Mouse (Mus musculus) testis, adult 2 months (tissue): ENCODE results near the gene Prg4.

Source experiments
- CTCF ChIP-seq: fragments of 200-500 bp; IDR thresholded peaks from 2 replicates; pipeline ENCODE4 v1.5.1; 2012; ENCODE audit warnings: low read depth, mild to moderate bottlenecking, inconsistent platforms, low read length, moderate library complexity; ENCODE audit not compliant: control insufficient read depth, insufficient read depth, insufficient replicate concordance
- POLR2A ChIP-seq: fragments of 200-500 bp; IDR thresholded peaks from 2 replicates; pipeline ENCODE4 v1.6.1; 2012; ENCODE audit warnings: low read depth, mild to moderate bottlenecking, inconsistent platforms, low read length, moderate library complexity; ENCODE audit not compliant: control insufficient read depth

DNA sequence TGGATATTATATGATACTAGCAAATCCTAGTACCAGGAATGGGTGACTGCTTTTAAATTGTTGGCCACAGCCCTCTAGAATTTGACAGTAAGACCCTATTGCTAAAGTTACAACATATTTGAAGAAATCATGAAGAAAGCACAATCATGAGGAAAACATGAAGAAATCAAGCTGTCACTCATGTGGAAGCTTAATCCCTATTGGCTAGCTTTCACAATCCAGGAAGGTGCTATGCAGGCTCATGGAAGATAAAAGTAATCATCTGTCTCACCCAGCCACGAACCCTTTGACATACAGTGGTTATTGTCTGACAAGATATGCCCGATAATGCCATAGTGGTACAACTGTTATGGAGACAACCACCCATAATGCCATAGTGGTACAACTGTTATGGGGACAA is 32.2 kb upstream of the Prg4 start:
- TF ChIP-seq POLR2A: no peak
- no peak for TF ChIP-seq CTCF
